Mouse (Mus musculus): ENCODE results near the gene Pax2. TPM values are rescaled to one million over a fixed set of nuclear protein-coding genes. Genes with fewer than 3 reads are reported as not detected.
"Not testable (repeated sequence)": the region's sequence is repeated elsewhere in the genome, so short reads cannot be mapped to it uniquely, and the experiment has no call there.

Gene Pax2
- total RNA-seq, 2 experiments from 2014 or later: not detected

GRCm38 (mm10) chr19:44835931-44836861, 80.4 kb downstream of the Pax2 start:
- DNase-seq: no peak

- peak; percentile 57 for DNase-seq
These were observed 81.8 kb downstream of the Pax2 start for GRCm38 (mm10) chr19:44837426-44838205.

- peak; percentile 56 for DNase-seq
These were observed 82.5 kb downstream of the Pax2 start for GRCm38 (mm10) chr19:44838321-44838720.

GRCm38 (mm10) chr19:44842661-44843060, 86.8 kb downstream of the Pax2 start:
- not testable (repeated sequence) for DNase-seq

GRCm38 (mm10) chr19:44849465-44849864, 93.6 kb downstream of the Pax2 start:
- DNase-seq: no peak

GRCm38 (mm10) chr19:44858671-44859070, 102.8 kb downstream of the Pax2 start:
- DNase-seq: no peak

- no peak for DNase-seq
These were observed 112.9 kb downstream of the Pax2 start for GRCm38 (mm10) chr19:44868766-44869165.

- no peak for DNase-seq
These were observed 118.5 kb downstream of the Pax2 start for GRCm38 (mm10) chr19:44874186-44874898.

GRCm38 (mm10) chr19:44874928-44875327, 119.1 kb downstream of the Pax2 start:
- no peak for DNase-seq

GRCm38 (mm10) chr19:44875718-44876117, 119.9 kb downstream of the Pax2 start:
- no peak for DNase-seq

GRCm38 (mm10) chr19:44876529-44876928, 120.7 kb downstream of the Pax2 start:
- DNase-seq: no peak

GRCm38 (mm10) chr19:44882552-44883024, 126.7 kb downstream of the Pax2 start:
- peak; percentile 30 for DNase-seq

GRCm38 (mm10) chr19:44884331-44884730, 128.5 kb downstream of the Pax2 start:
- DNase-seq: no peak

- DNase-seq: no peak
These were observed 130.6 kb downstream of the Pax2 start for GRCm38 (mm10) chr19:44886475-44886874.

Small RNA genes lying within 50 kb of the gene (microRNA-seq; reads per million reads assigned to microRNA genes)
- gene Mir6405: not detected

Other genes starting within 250 kb of the Pax2 start
- 1 to 10 TPM; 4.3 to 6.9 TPM for gene Sec31b, start 210.2 kb upstream of the Pax2 start, total RNA-seq (2021)
- not detected for gene Gm20538, start 203.2 kb upstream of the Pax2 start, total RNA-seq (2021)
- 1,000 to 10,000 TPM; 1,057 to 1,125 TPM for gene Ndufb8, start 200.6 kb upstream of the Pax2 start, total RNA-seq (2021)
- 10 to 100 TPM; 28.7 to 36.0 TPM for gene Hif1an, start 193.2 kb upstream of the Pax2 start, total RNA-seq (2021)
- 10 to 100 TPM; 22.6 to 31.5 TPM for gene Slf2, start 175.1 kb downstream of the Pax2 start, total RNA-seq (2021)
- 10 to 100 TPM; 18.3 to 26.3 TPM for gene Sema4g, start 233.1 kb downstream of the Pax2 start, total RNA-seq (2021)
- 10 to 100 TPM; 26.2 to 29.5 TPM for gene Twnk, start 249.6 kb downstream of the Pax2 start, total RNA-seq (2021)